Mouse (Mus musculus): ENCODE results near the gene Eif2b5. TPM values are rescaled to one million over a fixed set of nuclear protein-coding genes. Genes with fewer than 3 reads are reported as not detected.
"Not testable (repeated sequence)": the region's sequence is repeated elsewhere in the genome, so short reads cannot be mapped to it uniquely, and the experiment has no call there.

Eif2b5 gene
- polyA plus RNA-seq (2014; fragmentation: Nextera tagmentation; extraction: Ambion mirVana), result 67.3 and 69.6 TPM in 2 replicates

DNA sequence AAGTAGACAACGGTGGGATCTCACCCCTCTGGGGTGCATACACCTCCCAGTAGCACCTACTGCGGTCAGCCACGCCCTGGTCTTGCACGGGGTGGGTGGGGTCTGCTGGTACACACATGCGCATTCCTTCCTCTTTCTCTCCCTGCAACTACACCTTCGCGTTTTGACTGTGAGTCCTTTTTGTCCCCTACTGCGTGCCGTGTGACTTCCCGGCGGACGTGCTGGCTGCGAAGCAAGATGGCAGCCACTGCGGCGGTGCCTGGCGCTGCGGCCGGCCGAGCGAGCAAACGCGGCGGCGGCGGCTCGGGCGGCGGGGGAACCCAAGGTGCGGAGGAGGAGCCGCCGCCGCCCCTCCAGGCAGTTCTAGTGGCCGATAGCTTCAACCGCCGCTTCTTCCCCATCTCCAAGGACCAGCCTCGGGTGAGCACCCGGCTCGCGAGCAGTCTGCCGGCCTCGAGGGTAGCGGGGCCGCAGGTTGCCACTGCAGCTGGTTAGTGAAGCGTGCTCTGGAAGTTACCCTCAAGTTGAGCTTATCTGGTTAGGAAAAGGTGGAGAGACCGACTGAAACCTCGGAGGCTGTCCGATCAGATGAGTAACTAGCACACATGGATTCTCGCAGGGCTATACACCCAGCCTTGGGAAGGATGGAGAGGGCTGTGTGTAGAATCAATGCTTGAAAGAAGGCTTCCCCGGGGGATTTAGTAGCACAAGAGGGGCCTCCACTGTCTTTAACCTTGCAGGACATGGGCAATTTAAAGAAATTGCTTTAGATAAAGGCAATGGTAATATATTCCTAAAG is at the start of gene Eif2b5:
Eif2b5 (plus strand) TSS at position 141 of the 799 bp plus-strand sequence.
- WGBS, result under 1% methylated on average over 41 of the region's 49 CpGs
- Histone ChIP-seq H3K4me3 (ENCODE audit: control insufficient read depth in 1 of 2, insufficient read depth in 1 of 2, low read depth in 1 of 2, low read length in 2 of 2) (peak within 1 kb of the TSS; percentile 97 to 98), H3K9ac (ENCODE audit: low read length) (peak within 1 kb of the TSS; percentile 95), H3K4me1 (ENCODE audit: control insufficient read depth in 2 of 2, insufficient read depth in 2 of 2, low read length in 2 of 2) (peaks cover 5 to 8% of the 10 kb centered on the region in 2 experiments; a peak in 3 of 4 replicates), H3K4me2 (ENCODE audit: low read length) (peak within 1 kb of the TSS; percentile 95), H3K27ac (replicated peaks in 1 of 2; ENCODE audit: control insufficient read depth in 1 of 2, insufficient read depth in 1 of 2, low read depth in 2 of 2, low read length in 2 of 2) (peak within 1 kb of the TSS; percentile 57 to 73; a peak in 3 of 4 replicates), H3K9me3 (ENCODE audit: control insufficient read depth, low read length) (no peaks in the 10 kb centered on the region), H3K36me3 (ENCODE audit: control insufficient read depth, insufficient read depth, low read length) (peaks cover 35% of the 10 kb centered on the region), H3K27me3 (ENCODE audit: control insufficient read depth, insufficient read depth, low read length) (no peaks in the 10 kb centered on the region)
- peak; percentile 92 for ATAC-seq (ENCODE audit: insufficient number of reproducible peaks, insufficient read depth, low FRiP score, low read depth)

DNA sequence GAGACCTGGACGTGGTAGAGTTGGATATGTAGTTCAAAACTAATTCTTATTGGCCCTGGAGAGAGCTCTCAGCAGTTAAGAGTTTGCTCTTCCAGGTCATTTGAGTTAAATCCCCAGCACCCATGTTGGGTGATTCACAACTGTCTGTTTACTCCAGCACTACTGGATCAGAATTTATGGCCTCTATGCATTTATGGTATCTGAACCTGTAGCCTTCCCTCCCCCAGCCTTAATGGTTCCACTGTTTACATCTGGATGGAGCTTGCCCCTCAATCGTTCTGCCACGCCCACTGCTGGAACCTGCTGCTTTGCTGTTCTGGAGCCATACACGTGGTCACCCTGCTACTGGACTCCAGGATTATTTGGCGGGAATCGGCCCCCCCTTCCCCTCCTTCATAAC is 46.8 kb upstream of the Eif2b5 start:
- H3K27ac ChIP-seq (replicated peaks in 1 of 2; ENCODE audit: control insufficient read depth in 1 of 2, insufficient read depth in 1 of 2, low read depth in 2 of 2, low read length in 2 of 2), result no peak overlapping the region
- H3K4me1 ChIP-seq (ENCODE audit: control insufficient read depth in 2 of 2, insufficient read depth in 2 of 2, low read length in 2 of 2), result no peaks in the 10 kb centered on the region
- H3K27me3 ChIP-seq (ENCODE audit: control insufficient read depth, insufficient read depth, low read length), result no peaks in the 10 kb centered on the region
- H3K4me3 ChIP-seq (ENCODE audit: control insufficient read depth in 1 of 2, insufficient read depth in 1 of 2, low read depth in 1 of 2, low read length in 2 of 2), result no peak overlapping the region
- no peaks in the 10 kb centered on the region for H3K9me3 ChIP-seq (ENCODE audit: control insufficient read depth, low read length)
- H3K9ac ChIP-seq (ENCODE audit: low read length), result no peak overlapping the region
- WGBS, result 77% methylated on average over 6 of the region's 6 CpGs
- H3K36me3 ChIP-seq (ENCODE audit: control insufficient read depth, insufficient read depth, low read length), result no peaks in the 10 kb centered on the region
- H3K4me2 ChIP-seq (ENCODE audit: low read length), result no peak overlapping the region
- ATAC-seq (ENCODE audit: insufficient number of reproducible peaks, insufficient read depth, low FRiP score, low read depth), result no peak

DNA sequence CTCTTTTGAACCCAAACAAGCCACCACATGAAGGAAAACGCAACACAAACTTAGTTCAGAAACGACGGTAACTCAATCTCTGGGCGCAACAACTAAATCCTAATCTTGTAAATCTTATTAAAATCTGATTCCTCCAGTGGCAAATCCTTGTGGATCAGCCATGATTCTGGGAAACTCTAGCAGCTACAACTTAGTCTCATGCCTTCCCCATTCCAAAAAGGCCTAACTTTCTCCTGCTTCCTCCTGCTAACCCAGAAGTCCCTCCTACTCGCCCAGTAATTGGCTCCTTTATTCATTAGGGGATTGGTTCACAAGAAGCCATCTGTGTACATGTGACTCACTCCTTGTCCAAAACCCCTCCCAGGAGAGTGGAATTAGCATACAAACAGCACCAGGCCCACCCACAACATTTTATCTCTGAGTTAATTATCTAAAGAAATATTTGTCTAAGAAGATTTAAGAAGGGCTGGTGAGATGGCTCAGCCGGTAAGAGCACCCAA is 44.4 kb upstream of the Eif2b5 start:
- Histone ChIP-seq H3K4me1 (ENCODE audit: control insufficient read depth in 2 of 2, insufficient read depth in 2 of 2, low read length in 2 of 2) (no peaks in the 10 kb centered on the region), H3K4me3 (ENCODE audit: control insufficient read depth in 1 of 2, insufficient read depth in 1 of 2, low read depth in 1 of 2, low read length in 2 of 2) (no peak overlapping the region), H3K36me3 (ENCODE audit: control insufficient read depth, insufficient read depth, low read length) (no peaks in the 10 kb centered on the region), H3K27me3 (ENCODE audit: control insufficient read depth, insufficient read depth, low read length) (no peaks in the 10 kb centered on the region), H3K4me2 (ENCODE audit: low read length) (no peak overlapping the region), H3K9me3 (ENCODE audit: control insufficient read depth, low read length) (no peaks in the 10 kb centered on the region), H3K9ac (ENCODE audit: low read length) (no peak overlapping the region), H3K27ac (replicated peaks in 1 of 2; ENCODE audit: control insufficient read depth in 1 of 2, insufficient read depth in 1 of 2, low read depth in 2 of 2, low read length in 2 of 2) (no peak overlapping the region)
- ATAC-seq (ENCODE audit: insufficient number of reproducible peaks, insufficient read depth, low FRiP score, low read depth), result no peak
- WGBS, result 86% methylated on average over 6 of the region's 6 CpGs

DNA sequence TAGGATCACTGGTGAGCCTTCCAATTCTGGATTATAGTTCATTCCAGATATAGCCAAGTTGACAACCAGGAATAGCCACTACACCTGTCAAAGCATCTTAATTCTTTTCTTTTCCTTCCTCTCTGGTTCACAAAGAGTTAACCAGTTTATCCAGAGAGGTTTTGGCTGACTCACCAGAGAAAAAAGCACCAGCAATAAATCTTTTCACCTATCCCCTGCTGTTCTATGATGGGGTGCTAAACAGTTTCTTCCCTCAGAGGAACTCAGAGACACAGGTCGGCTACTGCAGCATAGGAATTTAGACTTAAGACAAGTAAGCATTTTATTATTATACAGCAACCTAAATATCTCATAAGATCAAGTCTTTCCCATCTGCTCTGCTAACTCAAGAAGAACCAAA is 42.5 kb upstream of the Eif2b5 start:
- Histone ChIP-seq H3K27me3 (ENCODE audit: control insufficient read depth, insufficient read depth, low read length) (no peaks in the 10 kb centered on the region), H3K4me2 (ENCODE audit: low read length) (no peak overlapping the region), H3K4me3 (ENCODE audit: control insufficient read depth in 1 of 2, insufficient read depth in 1 of 2, low read depth in 1 of 2, low read length in 2 of 2) (no peak overlapping the region), H3K36me3 (ENCODE audit: control insufficient read depth, insufficient read depth, low read length) (no peaks in the 10 kb centered on the region), H3K9ac (ENCODE audit: low read length) (no peak overlapping the region), H3K4me1 (ENCODE audit: control insufficient read depth in 2 of 2, insufficient read depth in 2 of 2, low read length in 2 of 2) (no peaks in the 10 kb centered on the region), H3K27ac (replicated peaks in 1 of 2; ENCODE audit: control insufficient read depth in 1 of 2, insufficient read depth in 1 of 2, low read depth in 2 of 2, low read length in 2 of 2) (no peak overlapping the region), H3K9me3 (ENCODE audit: control insufficient read depth, low read length) (no peaks in the 10 kb centered on the region)
- WGBS, result 28% methylated on average over 1 of the region's 1 CpGs
- ATAC-seq (ENCODE audit: insufficient number of reproducible peaks, insufficient read depth, low FRiP score, low read depth), result no peak

DNA sequence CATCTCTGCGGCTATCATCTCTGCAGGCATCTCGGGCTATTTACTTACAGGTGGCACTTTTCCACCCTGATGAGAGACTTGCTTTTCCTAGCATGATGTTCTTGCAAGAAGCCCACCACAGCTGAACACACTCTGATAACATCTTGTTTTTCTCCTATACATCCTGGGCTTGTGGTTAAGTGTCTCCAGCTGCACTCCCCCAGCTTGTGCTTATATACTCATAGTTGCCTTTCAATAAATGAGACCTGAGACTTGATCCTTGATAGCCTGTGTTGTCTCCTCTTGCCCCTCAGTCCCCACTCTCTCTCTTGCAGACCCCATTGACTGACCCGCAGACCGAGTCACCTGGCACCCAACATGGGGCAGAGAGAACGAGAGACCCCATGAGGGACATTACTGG is 39.9 kb upstream of the Eif2b5 start:
- whole genome bisulfite sequencing, result 88% methylated on average over 5 of the region's 5 CpGs
- H3K27ac ChIP-seq (replicated peaks in 1 of 2; ENCODE audit: control insufficient read depth in 1 of 2, insufficient read depth in 1 of 2, low read depth in 2 of 2, low read length in 2 of 2); H3K36me3 ChIP-seq (ENCODE audit: control insufficient read depth, insufficient read depth, low read length); H3K4me3 ChIP-seq (ENCODE audit: control insufficient read depth in 1 of 2, insufficient read depth in 1 of 2, low read depth in 1 of 2, low read length in 2 of 2); H3K9me3 ChIP-seq (ENCODE audit: control insufficient read depth, low read length); H3K27me3 ChIP-seq (ENCODE audit: control insufficient read depth, insufficient read depth, low read length); H3K4me1 ChIP-seq (ENCODE audit: control insufficient read depth in 2 of 2, insufficient read depth in 2 of 2, low read length in 2 of 2); H3K9ac ChIP-seq (ENCODE audit: low read length); ATAC-seq (ENCODE audit: insufficient number of reproducible peaks, insufficient read depth, low FRiP score, low read depth); H3K4me2 ChIP-seq (ENCODE audit: low read length): not testable (repeated sequence)

DNA sequence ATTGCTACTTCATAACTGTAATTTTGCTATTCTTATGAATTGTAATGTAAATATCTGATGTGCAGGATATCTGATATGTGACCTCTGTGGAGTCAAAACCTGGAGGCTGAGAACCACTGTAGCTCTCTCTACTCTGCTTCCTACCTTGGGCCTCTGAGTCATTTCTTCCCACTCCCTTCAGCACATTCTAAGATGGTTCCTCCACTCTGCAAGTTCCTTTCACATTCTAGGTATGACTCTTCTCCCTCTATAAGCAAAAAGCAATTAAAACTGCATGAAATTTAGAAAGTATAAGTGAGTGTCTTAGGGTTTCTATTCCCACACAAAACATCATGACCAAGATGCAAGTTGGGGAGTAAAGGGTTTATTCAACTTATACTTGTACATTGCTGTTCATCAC is 33.9 kb upstream of the Eif2b5 start:
- no peak for ATAC-seq (ENCODE audit: insufficient number of reproducible peaks, insufficient read depth, low FRiP score, low read depth)

DNA sequence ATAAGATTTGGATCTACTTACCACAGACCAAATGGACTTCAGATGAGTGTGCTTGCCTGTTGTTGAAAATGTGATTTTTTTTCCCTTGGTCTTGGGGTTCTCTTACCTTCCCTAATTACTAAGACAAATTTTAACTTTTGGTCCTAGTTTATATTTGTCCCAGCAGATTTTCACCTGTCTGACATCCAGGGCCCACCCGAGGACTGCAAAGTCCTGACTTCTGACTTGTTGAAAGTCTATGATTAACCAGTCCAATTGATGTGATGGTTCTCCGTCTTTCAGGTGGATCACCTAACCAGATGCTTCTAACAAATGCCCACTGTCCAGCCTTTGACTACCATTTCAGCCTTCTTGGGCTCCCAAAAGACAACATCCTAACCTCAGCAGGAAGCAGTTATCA is 27.6 kb upstream of the Eif2b5 start:
- WGBS, result 83% methylated on average over 2 of the region's 2 CpGs

More for the DNA sequence above, 33.9 kb upstream of the Eif2b5 start:
- no peaks in the 10 kb centered on the region for H3K9me3 ChIP-seq (ENCODE audit: control insufficient read depth, low read length)
- H3K27ac ChIP-seq (replicated peaks in 1 of 2; ENCODE audit: control insufficient read depth in 1 of 2, insufficient read depth in 1 of 2, low read depth in 2 of 2, low read length in 2 of 2), result no peak overlapping the region
- no peaks in the 10 kb centered on the region for H3K36me3 ChIP-seq (ENCODE audit: control insufficient read depth, insufficient read depth, low read length)
- H3K4me3 ChIP-seq (ENCODE audit: control insufficient read depth in 1 of 2, insufficient read depth in 1 of 2, low read depth in 1 of 2, low read length in 2 of 2), result no peak overlapping the region
- H3K4me2 ChIP-seq (ENCODE audit: low read length), result no peak overlapping the region
- H3K9ac ChIP-seq (ENCODE audit: low read length), result no peak overlapping the region
- no peaks in the 10 kb centered on the region for H3K4me1 ChIP-seq (ENCODE audit: control insufficient read depth in 2 of 2, insufficient read depth in 2 of 2, low read length in 2 of 2)
- no peaks in the 10 kb centered on the region for H3K27me3 ChIP-seq (ENCODE audit: control insufficient read depth, insufficient read depth, low read length)

More for the DNA sequence above, 27.6 kb upstream of the Eif2b5 start:
- H3K4me1 ChIP-seq (ENCODE audit: control insufficient read depth in 2 of 2, insufficient read depth in 2 of 2, low read length in 2 of 2), result no peaks in the 10 kb centered on the region
- H3K27me3 ChIP-seq (ENCODE audit: control insufficient read depth, insufficient read depth, low read length), result no peaks in the 10 kb centered on the region
- H3K9ac ChIP-seq (ENCODE audit: low read length), result no peak overlapping the region
- no peaks in the 10 kb centered on the region for H3K36me3 ChIP-seq (ENCODE audit: control insufficient read depth, insufficient read depth, low read length)
- no peak overlapping the region for H3K27ac ChIP-seq (replicated peaks in 1 of 2; ENCODE audit: control insufficient read depth in 1 of 2, insufficient read depth in 1 of 2, low read depth in 2 of 2, low read length in 2 of 2)
- H3K4me3 ChIP-seq (ENCODE audit: control insufficient read depth in 1 of 2, insufficient read depth in 1 of 2, low read depth in 1 of 2, low read length in 2 of 2), result no peak overlapping the region
- no peaks in the 10 kb centered on the region for H3K9me3 ChIP-seq (ENCODE audit: control insufficient read depth, low read length)
- H3K4me2 ChIP-seq (ENCODE audit: low read length), result no peak overlapping the region
- ATAC-seq (ENCODE audit: insufficient number of reproducible peaks, insufficient read depth, low FRiP score, low read depth), result no peak

Measured in heart, embryonic 14.5 days (tissue).